Mouse (Mus musculus): ENCODE results near the gene Dnajc16.

DNA sequence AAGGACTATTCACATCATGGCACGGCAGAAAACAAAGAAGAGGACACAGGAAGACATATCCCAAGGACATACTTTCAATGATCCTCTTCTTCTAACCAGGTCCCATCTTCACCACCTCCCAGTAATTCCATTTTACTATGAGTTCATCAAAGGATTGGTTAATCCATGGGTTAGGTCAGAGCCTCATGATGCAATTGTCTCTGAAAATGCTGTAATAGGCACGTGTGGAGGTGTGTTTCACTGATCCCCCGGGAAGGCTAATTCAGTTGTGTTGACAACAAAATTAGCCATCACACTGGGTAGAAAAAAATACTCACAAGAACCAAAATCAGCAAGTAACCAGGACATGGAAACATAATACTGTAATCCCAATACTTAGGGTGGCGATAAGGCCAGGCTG, 73.1 kb downstream of the Dnajc16 start:
- TF ChIP-seq CTCF (IDR thresholded peaks at IDR 0.05; ENCODE audit: low read depth, low read length) (no peak), POLR2A (IDR thresholded peaks at IDR 0.05; ENCODE audit: borderline replicate concordance, low read depth, low read length) (no peak)
